Mouse (Mus musculus) lung, postnatal 14 days (tissue): ENCODE results near the gene Rftn1.
A peak's percentile ranks its signal among the peaks of the same experiment; 100 is the strongest.

Experiments used
- DNase-seq: peaks from one replicate; pipeline ENCODE4 v3.0.0; 2021

Gene Rftn1

DNA sequence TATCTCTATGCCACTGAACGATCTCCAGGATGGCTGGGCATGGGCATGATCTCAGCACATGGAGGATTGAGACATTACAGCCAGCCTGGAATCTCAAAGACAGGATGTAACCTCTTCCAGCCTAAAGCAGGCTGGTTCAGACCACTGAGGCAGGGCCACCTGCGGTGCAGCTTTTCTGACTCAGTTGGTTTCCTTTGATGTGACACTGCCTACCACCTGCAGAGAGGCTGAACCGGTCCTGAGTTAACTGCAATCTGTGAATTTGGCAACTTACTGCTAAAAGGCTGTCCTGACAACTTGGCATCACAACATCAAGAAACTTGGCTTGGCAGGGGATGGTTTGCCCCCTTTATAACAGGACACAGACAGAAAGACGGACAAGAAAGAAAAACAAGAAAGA is 103.6 kb downstream of the Rftn1 start:
- DNase-seq, result no peak

DNA sequence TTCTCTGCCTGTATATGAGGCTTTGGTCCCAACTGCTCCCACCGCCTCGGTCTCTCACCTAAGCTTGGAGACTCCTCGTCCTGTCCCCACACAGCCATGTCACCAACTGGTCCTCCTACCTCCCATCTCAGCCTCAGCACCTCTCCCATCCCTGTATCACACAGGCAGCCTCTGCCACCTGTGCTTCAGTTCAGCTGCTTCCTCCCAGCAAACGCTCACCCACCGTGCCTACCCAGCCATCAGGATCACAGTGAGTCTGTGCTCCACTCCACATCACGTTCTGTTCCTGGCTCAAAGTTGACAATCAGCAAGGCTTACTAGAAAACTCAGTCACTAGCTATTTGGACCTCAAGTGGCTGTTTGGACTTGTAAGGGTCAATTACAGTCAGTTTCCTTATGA is 105.8 kb downstream of the Rftn1 start:
- no peak for DNase-seq

DNA sequence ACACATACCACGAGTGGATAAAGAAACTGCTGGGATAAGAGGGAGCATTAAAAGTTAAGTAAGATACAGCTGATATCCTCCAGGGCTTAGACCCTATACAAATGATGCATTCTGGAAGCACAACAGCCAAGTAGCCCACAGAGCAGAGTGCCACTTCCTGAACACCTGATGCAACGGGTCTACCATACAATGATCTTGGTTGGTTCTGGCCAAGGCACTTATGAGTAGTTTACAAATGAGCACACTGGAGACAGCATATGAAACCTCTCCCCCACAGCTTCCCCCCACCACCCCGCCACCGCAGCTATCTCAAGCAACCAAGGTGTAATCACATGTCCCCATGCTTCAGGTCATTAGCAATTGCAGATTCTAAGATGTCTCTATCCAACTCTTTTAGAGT is 106.5 kb downstream of the Rftn1 start:
- DNase-seq, result no peak

DNA sequence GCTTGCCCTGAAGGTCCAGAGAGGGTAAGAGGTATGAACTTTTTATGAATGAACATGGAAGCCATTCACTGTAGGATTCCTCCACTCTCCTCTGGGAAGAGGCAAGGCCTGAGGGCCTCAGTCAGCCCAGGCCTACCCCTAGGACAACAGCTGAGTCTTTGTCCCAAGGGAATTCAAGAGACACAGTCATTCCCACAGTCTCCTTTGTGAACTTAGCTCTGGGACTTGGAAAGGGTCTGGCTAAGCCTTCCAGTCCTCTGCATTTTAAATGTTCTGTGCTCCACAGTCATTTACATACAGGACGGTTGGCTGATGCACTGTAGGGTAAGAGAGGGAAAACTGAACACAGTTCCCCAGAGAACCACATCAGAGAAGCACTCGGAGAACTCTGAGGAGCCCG is 107.5 kb downstream of the Rftn1 start:
- no peak for DNase-seq

DNA sequence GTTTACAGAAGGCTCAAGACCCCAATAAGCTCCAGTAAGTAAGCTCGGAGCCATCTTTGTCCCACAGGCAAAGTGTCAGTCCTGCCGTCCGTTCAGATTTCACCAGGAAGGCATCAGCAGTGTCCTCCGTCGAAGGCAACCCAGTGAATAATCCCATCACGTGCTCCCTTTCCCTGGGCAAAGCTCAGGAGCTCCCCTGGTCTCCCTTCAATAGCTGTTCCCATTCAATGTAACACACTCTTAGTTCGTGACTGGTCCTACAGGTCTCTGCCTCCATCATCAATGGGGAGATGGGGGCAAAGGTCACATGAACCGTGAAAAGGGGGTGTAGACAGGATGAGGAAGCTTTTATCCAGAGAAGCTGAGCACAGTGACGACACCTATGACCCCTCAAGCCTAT is 108.8 kb downstream of the Rftn1 start:
- DNase-seq, result no peak

DNA sequence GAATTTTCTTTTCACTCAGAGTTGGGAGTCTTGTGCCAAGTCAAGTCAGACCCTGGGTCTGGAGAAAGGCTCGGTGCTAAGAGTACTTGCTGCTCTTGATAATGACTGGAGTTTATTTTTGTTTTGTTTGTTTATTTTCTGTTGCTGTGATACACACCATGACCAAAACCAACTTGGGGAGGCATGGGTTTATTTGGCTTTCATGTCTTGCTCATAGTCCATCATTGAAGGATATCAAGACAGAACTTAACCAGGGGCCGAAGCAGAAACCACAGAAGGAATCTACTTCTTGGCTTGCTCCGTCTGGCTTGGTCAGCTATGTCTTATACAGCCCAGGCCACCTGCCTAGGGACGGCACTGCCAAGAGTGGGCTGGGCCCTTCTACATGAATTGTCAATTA is 109.5 kb downstream of the Rftn1 start:
- DNase-seq, result no peak

DNA sequence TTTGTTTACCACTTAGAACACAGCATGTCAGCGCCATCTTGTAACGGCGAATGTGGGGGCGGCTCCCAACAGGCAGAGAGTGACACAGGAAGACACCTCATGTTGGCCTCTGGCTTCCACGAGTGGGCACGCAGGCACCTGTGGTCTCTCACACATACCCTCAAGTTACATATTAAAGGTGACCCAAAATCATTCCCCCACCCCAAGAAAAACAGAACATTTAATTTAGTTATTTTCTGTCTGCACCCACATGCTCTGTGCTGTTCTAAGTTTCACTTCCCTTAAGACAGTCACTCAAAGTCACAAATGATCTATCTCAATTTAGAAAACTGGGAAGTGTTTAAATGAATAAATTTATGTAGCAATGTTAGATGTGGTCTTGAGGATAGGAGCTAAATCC is 111.7 kb downstream of the Rftn1 start:
- no peak for DNase-seq

DNA sequence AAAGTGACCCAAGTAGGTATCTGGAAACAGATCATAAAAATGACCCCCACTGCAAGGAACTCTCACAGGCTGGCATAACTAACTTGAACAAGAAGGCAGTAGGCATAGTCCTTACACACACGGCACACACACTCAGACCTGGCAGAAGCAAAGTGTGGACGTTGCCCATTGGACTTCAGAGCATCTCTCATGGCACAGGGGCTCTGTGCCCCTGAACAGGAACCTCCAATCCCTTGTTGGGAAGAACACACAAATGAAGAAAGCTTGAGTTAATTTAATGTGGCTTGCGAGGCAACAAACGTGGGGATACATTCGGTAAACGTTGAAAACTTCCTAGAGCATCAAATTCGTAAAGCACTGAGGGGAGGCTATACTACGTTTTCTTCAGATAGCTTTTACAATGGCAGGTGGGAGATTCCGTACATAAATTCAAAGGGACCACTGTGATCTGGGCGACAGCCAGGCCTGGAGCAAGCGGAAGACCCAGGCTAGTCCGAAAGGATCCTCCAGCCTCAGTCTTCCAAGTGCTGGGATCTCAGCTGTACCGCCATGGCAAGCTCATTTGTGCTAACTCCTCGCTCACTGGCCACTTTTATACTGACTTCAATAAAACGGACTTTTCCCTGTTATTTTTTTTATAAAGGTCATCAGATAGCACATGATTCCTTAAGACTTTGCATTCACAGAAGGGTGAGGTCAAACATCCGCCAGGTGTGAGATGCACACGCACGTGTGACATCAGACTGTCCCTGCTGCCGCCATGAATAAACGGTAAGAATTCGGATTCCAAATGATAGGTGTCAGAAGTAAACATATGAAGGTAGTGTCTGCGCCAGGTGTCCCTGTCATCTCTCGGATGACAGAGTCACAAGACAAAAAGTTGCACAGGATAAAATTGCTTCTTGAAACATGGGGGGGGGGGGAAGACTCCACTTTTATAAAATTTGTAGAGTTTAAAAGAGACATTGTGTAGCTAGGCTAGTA is 117.2 kb downstream of the Rftn1 start:
- no peak for DNase-seq

DNA sequence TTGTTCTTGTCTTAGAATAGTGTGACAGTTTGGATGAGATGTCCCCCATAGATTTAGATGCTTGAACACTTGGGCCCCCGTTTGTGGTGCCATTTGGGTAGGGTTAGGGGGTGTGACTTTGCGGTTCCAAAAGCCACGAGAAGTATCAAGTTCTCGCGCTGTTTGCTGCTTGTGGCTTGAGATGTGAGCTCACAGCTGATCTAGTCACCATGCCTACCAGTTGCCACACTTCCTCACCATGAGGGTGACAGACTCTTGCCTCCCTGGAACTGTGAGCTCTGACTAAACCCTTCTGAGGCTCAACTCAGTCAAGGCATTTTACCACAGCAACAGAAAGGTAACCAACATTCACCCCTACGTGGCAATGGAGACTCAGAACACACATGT is 118.9 kb downstream of the Rftn1 start:
- DNase-seq, result no peak

DNA sequence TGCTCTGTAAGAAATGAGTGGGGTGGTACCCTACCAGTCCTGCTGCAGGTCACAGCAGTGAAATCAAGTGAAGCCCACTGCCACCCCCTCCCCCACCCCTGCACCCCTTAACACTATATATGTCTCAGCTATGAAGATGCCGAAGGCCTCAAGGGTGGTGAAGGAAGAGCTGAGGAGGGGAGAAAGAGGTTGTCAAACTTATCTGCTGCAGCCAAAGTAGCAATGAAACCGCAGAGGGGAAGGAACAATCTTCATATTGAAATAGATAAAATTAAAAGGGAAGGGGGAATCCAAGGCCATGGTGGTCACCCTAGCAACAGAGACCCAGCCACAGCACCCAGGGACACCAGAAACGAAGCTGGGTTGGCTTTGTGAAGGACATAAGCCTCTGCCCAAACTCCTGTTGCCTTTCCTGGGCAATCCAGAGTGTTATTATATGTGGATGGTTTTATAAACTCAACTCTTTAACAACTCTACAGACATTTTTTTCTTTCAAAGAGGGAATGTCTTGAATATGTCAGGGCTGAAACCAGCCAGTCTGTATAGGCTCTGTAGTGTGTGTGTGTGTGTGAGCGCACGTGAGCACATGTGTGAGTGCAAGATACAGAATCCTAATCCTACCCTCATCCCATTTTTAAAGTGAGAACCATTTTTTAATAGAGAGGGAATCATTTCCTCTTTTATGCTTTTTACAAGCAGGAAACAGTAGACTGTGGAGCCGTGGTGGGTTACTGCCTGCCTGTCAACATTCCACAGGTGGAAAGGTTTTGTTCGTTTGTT is 119.5 kb downstream of the Rftn1 start:
- DNase-seq, result no peak

DNA sequence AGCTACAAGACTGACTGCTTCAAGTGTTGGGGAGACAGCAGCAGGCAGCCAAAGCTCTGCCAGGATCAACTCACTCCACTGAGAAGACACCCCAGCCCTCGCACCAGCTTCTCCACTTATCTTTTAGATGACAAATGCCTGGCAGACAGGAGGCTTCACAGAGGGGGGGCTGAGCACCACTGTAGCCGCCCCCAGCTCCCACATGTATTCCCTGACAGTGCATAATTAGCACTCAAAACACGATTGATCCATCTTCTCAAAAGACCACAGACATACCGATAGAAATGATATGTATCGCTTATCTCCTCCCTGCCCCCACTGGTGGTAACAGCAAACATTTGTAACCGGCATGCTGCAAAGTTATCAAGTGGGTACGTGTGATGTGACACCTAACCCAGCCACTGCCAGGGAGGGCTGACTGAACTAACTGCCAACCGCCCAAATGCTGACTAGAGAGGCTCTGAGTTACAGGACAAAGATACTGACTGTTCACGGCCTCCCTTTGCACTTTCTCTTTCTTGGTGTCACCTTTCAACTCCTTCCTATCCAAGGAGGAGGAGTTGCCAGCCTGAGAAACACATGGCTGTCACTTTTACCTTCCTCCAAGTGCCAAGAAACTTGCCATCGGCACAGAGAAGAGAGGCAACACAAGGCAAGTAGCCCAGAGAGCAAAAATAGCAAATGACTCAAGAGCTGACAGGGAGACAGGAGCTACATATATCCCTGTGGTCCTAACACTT is 120.4 kb downstream of the Rftn1 start:
- no peak for DNase-seq

DNA sequence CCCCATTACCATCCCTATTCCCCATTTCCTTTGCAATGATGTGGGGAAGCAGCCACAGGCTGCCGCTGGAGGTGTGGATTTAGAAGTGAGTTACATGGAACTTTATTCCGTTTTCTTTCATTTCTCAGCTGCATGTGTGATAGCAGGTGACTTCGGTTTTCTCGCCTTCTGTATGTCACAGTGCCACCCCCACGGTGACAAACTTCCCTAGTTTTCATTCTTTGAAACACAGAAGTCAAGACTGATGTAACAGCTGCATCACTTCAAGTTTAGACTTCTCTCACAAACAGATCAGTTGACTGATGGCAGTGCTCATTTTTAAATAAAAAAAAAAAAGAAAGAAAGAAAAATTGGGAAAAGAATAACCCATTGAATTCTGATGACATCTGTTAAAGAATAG is 121.3 kb downstream of the Rftn1 start:
- DNase-seq, result no peak

DNA sequence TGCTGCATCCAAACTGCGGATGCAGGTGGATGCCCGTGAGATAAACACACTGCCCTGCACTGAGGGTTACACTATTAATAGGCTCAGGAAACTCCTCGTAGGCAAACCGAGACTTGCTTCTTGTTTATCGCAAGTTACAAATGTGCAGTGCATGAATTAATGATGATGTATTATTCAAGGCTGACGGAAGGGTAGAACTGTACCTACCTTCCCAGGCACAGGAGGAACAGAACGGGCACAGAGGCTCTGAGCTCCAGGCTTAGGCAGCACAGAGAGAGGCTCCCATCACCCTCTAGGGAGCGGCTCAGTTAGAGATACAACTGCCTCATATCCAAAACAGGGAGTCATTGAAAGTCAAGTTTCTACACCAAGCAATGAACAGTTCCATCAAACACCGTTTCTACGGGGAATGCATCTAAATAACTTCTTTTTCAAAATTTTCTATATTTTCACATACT is 121.8 kb downstream of the Rftn1 start:
- no peak for DNase-seq

DNA sequence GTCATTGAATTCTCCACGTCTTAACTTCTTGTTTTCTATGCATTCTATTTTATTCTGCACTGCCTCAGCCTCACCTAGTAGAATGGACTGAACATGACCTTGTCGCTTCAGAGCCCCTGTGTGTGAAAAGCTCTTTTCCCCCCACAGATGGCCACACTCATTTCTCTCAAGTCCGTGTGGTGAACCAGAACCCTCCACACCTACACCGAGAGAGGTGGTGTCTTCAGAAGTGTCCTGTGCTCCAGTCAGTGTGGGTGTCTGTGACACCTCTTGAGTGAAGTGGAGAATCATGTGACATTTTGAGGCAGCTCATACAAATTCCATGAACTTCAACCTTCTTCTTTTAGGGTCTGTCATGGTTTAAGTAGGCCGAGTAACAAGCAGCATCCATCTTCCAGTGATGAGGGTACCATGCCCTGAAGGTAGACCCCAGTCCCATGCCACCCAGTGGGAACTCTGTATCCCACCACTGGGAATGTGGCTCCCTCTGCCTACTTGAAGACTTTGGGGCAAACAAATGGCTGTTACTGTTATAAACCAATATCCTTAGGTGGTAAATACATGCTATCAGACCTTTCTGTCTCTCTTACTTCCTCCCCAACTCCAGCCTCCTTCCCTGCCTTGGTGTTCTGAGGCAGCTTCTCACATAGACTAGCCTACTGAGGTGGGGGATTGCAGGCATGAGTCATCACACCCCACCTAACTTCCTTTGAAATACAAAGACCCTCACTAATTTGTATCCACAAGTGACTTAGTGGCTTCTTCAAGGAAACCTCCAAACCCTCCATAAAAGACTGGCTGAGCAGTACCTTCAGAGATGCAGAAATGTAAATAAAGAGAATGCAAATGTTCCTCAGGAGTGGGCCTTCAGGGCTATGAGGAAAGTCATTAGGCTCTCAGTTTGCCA is 122.4 kb downstream of the Rftn1 start:
- DNase-seq, result no peak

DNA sequence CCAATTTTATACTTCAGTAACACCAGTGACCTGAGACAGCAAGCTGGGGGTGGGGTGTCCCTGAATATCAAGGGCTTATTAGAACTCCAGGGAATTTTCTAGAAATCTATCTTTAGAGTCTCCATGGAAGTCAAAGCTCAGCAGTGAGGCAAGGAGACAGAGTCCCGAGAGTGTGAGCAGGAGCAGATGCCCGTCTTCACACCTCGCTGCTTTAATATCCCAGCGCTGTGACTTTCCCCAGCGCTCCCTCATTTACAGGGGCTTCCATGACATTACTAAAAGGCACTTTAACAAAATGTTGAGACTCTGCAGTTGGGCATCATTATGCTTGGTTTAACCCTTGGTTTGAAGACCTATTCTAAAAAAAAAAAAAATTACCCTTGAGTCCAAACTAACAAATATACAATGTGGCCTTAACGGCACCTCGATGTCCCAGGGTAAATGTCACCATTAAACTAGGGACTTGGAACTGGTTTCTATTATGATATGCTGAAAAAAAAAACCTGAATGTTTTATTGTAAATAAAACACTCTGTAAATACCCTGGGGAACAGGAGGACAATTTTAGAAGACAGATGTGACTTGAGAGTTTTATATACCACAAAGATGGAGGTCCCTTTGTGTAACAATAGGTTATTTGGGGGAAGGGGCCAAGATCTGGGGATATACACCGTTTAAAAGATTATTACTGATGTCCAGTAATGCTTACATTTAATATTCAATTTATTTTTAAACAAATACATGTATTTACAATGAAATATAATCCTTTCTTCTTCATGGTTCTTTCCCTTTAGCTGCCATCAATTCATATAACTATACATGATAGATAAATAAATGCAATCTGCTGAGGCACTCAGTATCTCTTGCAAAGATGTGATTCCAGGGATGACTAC is 123.4 kb downstream of the Rftn1 start:
- no peak for DNase-seq

DNA sequence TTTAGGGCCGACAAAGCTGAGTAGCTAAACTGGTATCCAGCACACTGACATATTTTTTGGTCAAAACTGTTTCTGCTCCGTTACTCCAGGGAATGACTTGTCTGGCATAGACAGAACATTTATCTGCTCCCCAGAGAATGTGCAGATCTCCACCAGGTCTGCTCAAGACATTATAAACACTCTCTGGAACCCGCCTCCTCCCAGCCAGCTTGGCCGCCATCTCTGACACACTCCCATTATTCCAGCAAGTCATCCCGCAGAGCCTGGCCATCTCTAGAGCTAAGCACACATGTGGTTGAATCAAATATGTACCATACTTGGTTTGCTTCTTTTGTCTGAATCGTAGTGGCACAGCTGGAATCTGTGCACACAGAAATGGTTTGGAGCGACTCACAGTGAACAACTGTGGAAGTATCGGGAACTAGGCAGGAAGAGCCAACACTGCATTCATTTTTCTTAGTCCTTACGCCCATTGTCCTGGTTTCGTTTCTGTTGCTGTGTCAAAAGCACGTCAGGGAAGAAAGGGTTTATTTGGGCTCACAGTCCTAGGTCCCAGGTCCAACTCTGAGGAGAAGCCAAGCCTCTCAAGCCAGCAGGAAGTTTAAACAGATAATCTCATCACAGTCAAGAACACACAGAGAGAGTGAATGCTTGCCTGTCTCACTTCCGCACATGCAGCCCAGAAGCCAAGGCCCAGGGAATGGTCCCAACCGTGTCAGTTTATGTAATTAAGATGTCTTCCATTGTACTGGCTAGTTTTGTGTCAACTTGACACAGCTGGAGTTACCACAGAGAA is 126.4 kb downstream of the Rftn1 start:
- no peak for DNase-seq

DNA sequence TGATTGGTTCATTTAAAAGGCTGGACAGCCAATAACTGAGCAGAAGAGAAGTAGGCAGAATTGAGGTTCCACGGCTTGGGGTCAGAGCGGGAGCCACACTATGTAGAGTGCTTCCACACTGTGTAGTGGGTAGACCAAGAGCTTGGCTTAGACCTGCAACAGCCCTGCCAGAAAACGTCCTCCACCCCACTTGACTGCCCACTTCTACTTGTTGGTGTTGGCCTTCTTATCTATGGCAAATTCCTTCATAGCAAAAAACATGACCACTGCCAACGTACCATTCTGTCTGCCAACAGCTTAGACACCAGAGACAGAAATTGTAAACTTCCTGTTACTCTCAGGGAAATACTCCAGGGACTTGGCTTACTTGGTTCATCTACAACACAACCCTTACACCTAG is 127.8 kb downstream of the Rftn1 start:
- peak; percentile 27 for DNase-seq

DNA sequence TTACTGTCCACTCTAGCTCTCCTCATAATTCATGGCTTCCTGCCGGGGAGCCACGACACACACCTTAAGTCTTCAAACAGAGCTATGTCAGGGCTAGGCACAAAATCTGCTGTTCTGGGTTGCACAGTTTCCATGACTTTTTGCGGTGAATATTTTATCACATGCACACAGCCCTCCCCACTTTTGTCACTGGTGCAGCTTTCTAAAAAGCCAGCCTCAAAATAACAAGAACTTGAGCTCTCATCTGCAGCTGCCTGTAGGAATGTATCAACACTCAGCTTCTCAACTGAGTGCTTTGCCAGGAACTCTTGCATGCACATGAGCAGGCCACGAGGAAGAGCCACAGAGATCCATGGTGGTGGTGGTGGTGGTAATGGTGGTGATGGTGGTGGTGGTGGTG is 129.0 kb downstream of the Rftn1 start:
- no peak for DNase-seq

DNA sequence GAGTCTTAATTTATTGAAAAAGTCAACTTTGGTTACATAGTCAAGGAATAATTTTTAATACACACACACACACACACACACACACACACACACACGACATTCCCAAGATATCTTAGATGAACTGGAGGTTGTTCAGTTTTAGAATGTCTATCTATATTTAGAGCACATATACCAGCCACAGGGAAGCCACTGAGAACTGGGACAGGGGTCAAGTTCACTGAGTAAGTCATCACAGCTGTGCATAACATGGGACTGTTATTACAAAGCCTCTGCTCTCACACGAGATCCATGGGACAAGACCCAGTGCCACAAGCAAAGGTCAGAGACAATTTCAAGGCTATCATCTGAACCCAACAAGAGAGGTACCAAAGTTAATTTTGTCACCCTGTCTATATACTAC is 130.3 kb downstream of the Rftn1 start:
- no peak for DNase-seq

DNA sequence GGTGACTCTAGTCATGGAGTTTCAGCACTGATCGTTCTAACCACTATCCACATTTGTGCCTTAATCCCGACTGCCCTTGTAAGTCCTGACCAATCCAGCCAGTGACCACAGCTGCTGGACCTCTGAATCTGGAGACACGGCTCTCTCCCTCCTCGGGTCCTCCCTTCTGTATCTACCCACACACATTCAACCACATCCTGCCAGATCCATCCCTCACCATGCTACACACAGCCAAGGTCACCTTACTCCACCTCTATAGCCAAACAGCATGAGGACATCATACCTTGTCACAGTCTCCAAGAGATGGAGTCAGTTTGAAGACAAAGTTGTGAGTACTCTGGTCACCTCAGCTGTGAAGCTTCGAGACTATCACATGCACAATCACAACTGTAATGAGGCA is 131.1 kb downstream of the Rftn1 start:
- no peak for DNase-seq
